Mouse (Mus musculus) bone marrow macrophage, adult 2 months (primary cell): ENCODE data around the gene Lrch1.

ENCODE experiments used
- CTCF ChIP-seq: IDR thresholded peaks from 2 replicates; pipeline ENCODE4 v1.5.1; 2012; ENCODE audit warnings: low read depth, mild to moderate bottlenecking, low read length, moderate library complexity
- POLR2A ChIP-seq: IDR thresholded peaks from 2 replicates; pipeline ENCODE4 v1.6.1; 2012; ENCODE audit warnings: mild to moderate bottlenecking, low read depth, low read length, borderline replicate concordance

DNA sequence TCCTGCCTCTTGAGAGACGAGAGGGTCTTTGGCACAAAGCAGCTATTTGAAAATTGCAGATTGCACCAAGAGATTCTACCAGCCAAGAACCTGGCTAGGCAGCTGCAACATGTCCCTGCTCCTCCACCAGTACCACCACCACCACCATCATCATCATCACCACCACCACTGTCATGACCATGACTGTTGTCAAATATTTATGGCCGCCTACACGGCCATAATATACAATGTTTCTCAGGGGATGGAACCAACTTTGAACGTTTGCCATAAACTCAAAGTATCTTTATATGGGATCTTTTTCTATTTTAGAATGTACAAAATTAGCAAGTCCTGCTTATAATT, 93.9 kb downstream of the Lrch1 start:
- no peak for TF ChIP-seq CTCF
- no peak for TF ChIP-seq POLR2A
